8 mouse cellular contexts compared by ENCODE assay signal in the genomic region with DNA sequence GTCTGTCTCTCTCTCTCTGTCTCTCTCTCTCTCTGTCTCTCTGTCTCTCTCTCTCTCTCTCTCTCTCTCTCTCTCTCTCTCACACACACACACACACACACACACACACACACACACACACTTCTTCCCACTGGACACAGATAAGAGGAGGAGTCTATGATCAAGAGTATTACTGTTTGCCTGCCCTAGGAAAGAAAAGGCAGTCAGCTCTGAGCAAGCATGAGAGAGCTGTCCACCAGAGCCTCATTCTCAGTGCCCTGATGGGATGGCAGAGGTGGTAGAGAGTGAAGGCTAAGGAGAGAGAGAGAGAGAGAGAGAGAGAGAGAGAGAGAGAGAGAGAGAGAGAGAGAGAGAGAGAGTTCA. TPM values are rescaled to one million over a fixed set of nuclear protein-coding genes. Genes with fewer than 3 reads are reported as not detected.
DNase-seq lines count a peak whose midpoint lies in the region; ATAC-seq and TF ChIP-seq lines count a peak whose summit lies in the region.
"Not testable (repeated sequence)": the region's sequence is repeated elsewhere in the genome, so short reads cannot be mapped to it uniquely, and the experiment has no call there.

No protein-coding gene starts in this region.

- in situ Hi-C loops in Patski (cut with MboI; ENCODE audit: low pct_unique_long_range_greater_than_20kb), result not testable (repeated sequence)

- CTCF ChIA-PET in Patski (lab: Charles Lee), result interaction anchor here (1.0 to 3.8 kb wide), 9 partner anchors 9 to 171 kb away, joined by 3 to 27 read pairs (median 3); no protein-coding TSS in a partner anchor

- H3K36me3 ChIP-seq in embryonic facial prominence, embryonic 10.5 days (replicated peaks); hindbrain, embryonic 11.5 days (ENCODE audit: control insufficient read depth, insufficient read depth, low read length); kidney, embryonic 16.5 days (ENCODE audit: insufficient read depth, low read length); midbrain, embryonic 14.5 days (ENCODE audit: control insufficient read depth, insufficient read depth, low read length); spleen, adult 2 months (ENCODE audit: control insufficient read depth, insufficient read depth, low read length): not testable (repeated sequence)
- H3K36me3 ChIP-seq in liver, embryonic 15.5 days (replicated peaks), result peaks cover 18% of the 10 kb centered on the region

- H3K4me1 ChIP-seq in embryonic facial prominence, embryonic 10.5 days, result peaks cover 51% of the 10 kb centered on the region
- H3K4me1 ChIP-seq in hindbrain, embryonic 11.5 days (replicated peaks; ENCODE audit: control insufficient read depth, insufficient read depth, low read length); midbrain, embryonic 14.5 days (ENCODE audit: control insufficient read depth, insufficient read depth, low read length); spleen, adult 2 months (ENCODE audit: control insufficient read depth, insufficient read depth, insufficient read length): not testable (repeated sequence)
- H3K4me1 ChIP-seq in kidney, embryonic 16.5 days (ENCODE audit: insufficient read depth, low read length), result peaks cover 23% of the 10 kb centered on the region
- peaks cover 51% of the 10 kb centered on the region for H3K4me1 ChIP-seq in liver, embryonic 15.5 days (replicated peaks)

- peak; percentile 20 for ATAC-seq in Patski
- ATAC-seq in hindbrain, embryonic 11.5 days (ENCODE audit: low FRiP score), result peak; percentile 3; the same call in 1 of the 2 replicates
- peak; percentile 37 for ATAC-seq in kidney, embryonic 16.5 days (ENCODE audit: low FRiP score, low TSS enrichment)
- peak; percentile 42 for ATAC-seq in liver, embryonic 15.5 days (ENCODE audit: insufficient read depth)
- not testable (repeated sequence) for ATAC-seq in midbrain, embryonic 14.5 days (ENCODE audit: low FRiP score, low TSS enrichment)

- not testable (repeated sequence) for H3K9me3 ChIP-seq in embryonic facial prominence, embryonic 10.5 days; hindbrain, embryonic 11.5 days (ENCODE audit: control insufficient read depth, low read length); kidney, embryonic 16.5 days (ENCODE audit: low read length); liver, embryonic 15.5 days (replicated peaks); midbrain, embryonic 14.5 days (ENCODE audit: control insufficient read depth, low read length)

- not testable (repeated sequence) for TF ChIP-seq CTCF in Patski (IDR thresholded peaks at IDR 0.05); gastrocnemius, adult 2 months (IDR thresholded peaks at IDR 0.05); spleen, adult 2 months (IDR thresholded peaks at IDR 0.05; ENCODE audit: extremely low read depth, insufficient read depth, insufficient read length, insufficient replicate concordance)

- intact Hi-C loops in gastrocnemius, adult 2 months (cut with DNase I), result not testable (repeated sequence)

- POLR2A ChIA-PET in Patski (lab: Charles Lee), result interaction anchor here (0.6 to 1.2 kb wide), 3 partner anchors 19 to 86 kb away, joined by 3 to 4 read pairs (median 4); no protein-coding TSS in a partner anchor

- H3K4me3 ChIP-seq in embryonic facial prominence, embryonic 10.5 days, result peak overlapping the region; percentile 45
- peak overlapping the region; percentile 79 for H3K4me3 ChIP-seq in gastrocnemius, adult 2 months
- not testable (repeated sequence) for H3K4me3 ChIP-seq in hindbrain, embryonic 11.5 days (ENCODE audit: low read depth, low read length); midbrain, embryonic 14.5 days (replicated peaks; ENCODE audit: low read depth, low read length)
- H3K4me3 ChIP-seq in kidney, embryonic 16.5 days (ENCODE audit: low read length), result peak overlapping the region; percentile 36
- H3K4me3 ChIP-seq in liver, embryonic 15.5 days (replicated peaks), result peak overlapping the region; percentile 59
- H3K4me3 ChIP-seq in spleen, adult 2 months (ENCODE audit: extremely low read depth, insufficient read depth, insufficient read length), result peak overlapping the region; percentile 65

- DNase-seq in Patski (ENCODE audit: low read depth, low spot score); embryonic facial prominence, embryonic 10.5 days (ENCODE audit: low spot score); gastrocnemius, adult 2 months; hindbrain, embryonic 11.5 days (ENCODE audit: low spot score); midbrain, embryonic 14.5 days; spleen, adult 2 months (ENCODE audit: low read depth in 1 of 2, low spot score in 2 of 2): not testable (repeated sequence)

- TF ChIP-seq POLR2A in spleen, adult 2 months (IDR thresholded peaks at IDR 0.05; ENCODE audit: low read depth, low read length), result not testable (repeated sequence)

- H3K27ac ChIP-seq in embryonic facial prominence, embryonic 10.5 days (replicated peaks), result peak overlapping the region; percentile 78
- H3K27ac ChIP-seq in gastrocnemius, adult 2 months, result peak overlapping the region; percentile 76
- not testable (repeated sequence) for H3K27ac ChIP-seq in hindbrain, embryonic 11.5 days (ENCODE audit: low read depth, low read length)
- peak overlapping the region; percentile 74 for H3K27ac ChIP-seq in kidney, embryonic 16.5 days (ENCODE audit: low read length)
- H3K27ac ChIP-seq in liver, embryonic 15.5 days (replicated peaks), result peak overlapping the region; percentile 81
- peak overlapping the region; percentile 37; the same call in 1 of the 2 replicates for H3K27ac ChIP-seq in midbrain, embryonic 14.5 days (replicated peaks; ENCODE audit: low read depth, low read length)
- peak overlapping the region; percentile 65 for H3K27ac ChIP-seq in spleen, adult 2 months (ENCODE audit: insufficient read depth, low read length)

- not testable (repeated sequence) for H3K27me3 ChIP-seq in Patski; embryonic facial prominence, embryonic 10.5 days (replicated peaks; ENCODE audit: low read depth, poor library complexity, severe bottlenecking); hindbrain, embryonic 11.5 days (ENCODE audit: control insufficient read depth, insufficient read depth, low read length); kidney, embryonic 16.5 days (ENCODE audit: insufficient read depth, low read length); liver, embryonic 15.5 days; midbrain, embryonic 14.5 days (ENCODE audit: control insufficient read depth, insufficient read depth, low read length); spleen, adult 2 months (ENCODE audit: control insufficient read depth, insufficient read depth, low read length)

- H3K9ac ChIP-seq in hindbrain, embryonic 11.5 days (ENCODE audit: low read depth, low read length); kidney, embryonic 16.5 days (replicated peaks; ENCODE audit: low read length); midbrain, embryonic 14.5 days (replicated peaks; ENCODE audit: low read length): not testable (repeated sequence)
- H3K9ac ChIP-seq in liver, embryonic 15.5 days, result peak overlapping the region; percentile 64

- H3K4me2 ChIP-seq in hindbrain, embryonic 11.5 days (replicated peaks; ENCODE audit: low read depth, low read length), result peak overlapping the region; percentile 39; the same call in 1 of the 2 replicates
- peak overlapping the region; percentile 55 for H3K4me2 ChIP-seq in kidney, embryonic 16.5 days (replicated peaks; ENCODE audit: low read depth, low read length)
- peak overlapping the region; percentile 85 for H3K4me2 ChIP-seq in liver, embryonic 15.5 days
- H3K4me2 ChIP-seq in midbrain, embryonic 14.5 days (ENCODE audit: low read length), result peak overlapping the region; percentile 44

RNA-seq across cellular contexts. Expression of a gene that starts 23.4 kb away (rescaled TPM):
- polyA plus RNA-seq in Patski (2021), result 2.7 TPM
- 0.34 TPM in 1 of 2 replicates, not detected in the other for polyA plus RNA-seq in embryonic facial prominence, embryonic 10.5 days (2016; fragmentation: Nextera tagmentation; extraction: Ambion mirVana)
- total RNA-seq in gastrocnemius, adult 2 months (2021), result under 1 TPM; 0.20 to 0.25 TPM
- 0.13 and 0.15 TPM in 2 replicates for polyA plus RNA-seq in hindbrain, embryonic 11.5 days (2014; fragmentation: Nextera tagmentation; extraction: Ambion mirVana)
- 1.8 and 2.4 TPM in 2 replicates for polyA plus RNA-seq in kidney, embryonic 16.5 days (2015; fragmentation: Nextera tagmentation; extraction: Ambion mirVana)
- 2.3 and 2.6 TPM in 2 replicates for polyA plus RNA-seq in liver, embryonic 15.5 days (2015; fragmentation: Nextera tagmentation; extraction: Ambion mirVana)
- polyA plus RNA-seq in midbrain, embryonic 14.5 days (2014; fragmentation: Nextera tagmentation; extraction: Ambion mirVana), result 0.28 and 0.40 TPM in 2 replicates
- 3.2 and 3.3 TPM in 2 replicates for polyA plus RNA-seq in spleen, adult 2 months (2012; rRNA removed)
